Mouse (Mus musculus): ENCODE data around the gene Tfdp1. TPM values are rescaled to one million over a fixed set of nuclear protein-coding genes. Genes with fewer than 3 reads are reported as not detected.

Tfdp1 gene
- polyA plus RNA-seq, 1 experiment, result 175 TPM

- H3K27ac ChIP-seq (ENCODE audit: insufficient read depth, low read length), result no peak overlapping the region
- peaks cover 27% of the 10 kb centered on the region for H3K36me3 ChIP-seq (ENCODE audit: control insufficient read depth, insufficient read depth, low read length, poor library complexity, severe bottlenecking)
- no peak for TF ChIP-seq CTCF (IDR thresholded peaks at IDR 0.05; ENCODE audit: low read depth, low read length)
- no peak for TF ChIP-seq POLR2A (IDR thresholded peaks at IDR 0.05; ENCODE audit: insufficient read depth, low read length)
- TF ChIP-seq EP300 (IDR thresholded peaks at IDR 0.05; ENCODE audit: insufficient read depth, low read depth, low read length), result no peak
- H3K9me3 ChIP-seq (replicated peaks; ENCODE audit: control insufficient read depth, insufficient read depth, low read length, poor library complexity, severe bottlenecking), result no peaks in the 10 kb centered on the region
- H3K4me3 ChIP-seq (ENCODE audit: low read depth, low read length), result no peak overlapping the region
- H3K4me1 ChIP-seq (ENCODE audit: control insufficient read depth, insufficient read depth, low read length), result no peaks in the 10 kb centered on the region
- no peaks in the 10 kb centered on the region for H3K27me3 ChIP-seq (ENCODE audit: control insufficient read depth, insufficient read depth, low read length, poor library complexity, severe bottlenecking)
- H3K9ac ChIP-seq (ENCODE audit: low read depth, poor library complexity, severe bottlenecking), result no peak overlapping the region
Observed at GRCm38 (mm10) chr8:13381630-13382029, 43.1 kb downstream of the Tfdp1 start.

DNA sequence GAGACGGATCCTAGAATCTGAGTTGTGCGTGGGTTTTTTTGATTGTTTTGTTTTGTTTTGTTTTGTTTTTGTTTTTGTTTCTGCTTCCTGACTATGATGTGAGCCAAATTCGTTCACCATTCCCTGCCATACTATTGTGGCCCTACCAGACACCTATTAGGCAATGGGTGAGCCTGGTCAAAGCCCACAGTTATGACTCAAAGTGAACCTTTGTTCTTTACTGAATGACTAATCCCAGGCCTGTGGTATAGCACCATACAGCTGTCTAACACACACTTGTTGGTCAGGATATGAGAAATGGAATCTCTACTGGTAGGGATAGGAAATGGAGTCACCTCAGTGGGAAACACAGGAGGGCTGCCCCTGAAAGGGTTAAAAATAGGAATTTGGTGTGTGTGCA, 44.0 kb downstream of the Tfdp1 start:
- no peak overlapping the region for H3K4me3 ChIP-seq (ENCODE audit: low read depth, low read length)
- TF ChIP-seq POLR2A (IDR thresholded peaks at IDR 0.05; ENCODE audit: insufficient read depth, low read length), result no peak
- TF ChIP-seq EP300 (IDR thresholded peaks at IDR 0.05; ENCODE audit: insufficient read depth, low read depth, low read length), result no peak
- no peak for TF ChIP-seq CTCF (IDR thresholded peaks at IDR 0.05; ENCODE audit: low read depth, low read length)
- no peaks in the 10 kb centered on the region for H3K27me3 ChIP-seq (ENCODE audit: control insufficient read depth, insufficient read depth, low read length, poor library complexity, severe bottlenecking)
- no peaks in the 10 kb centered on the region for H3K4me1 ChIP-seq (ENCODE audit: control insufficient read depth, insufficient read depth, low read length)
- no peaks in the 10 kb centered on the region for H3K9me3 ChIP-seq (replicated peaks; ENCODE audit: control insufficient read depth, insufficient read depth, low read length, poor library complexity, severe bottlenecking)
- no peak overlapping the region for H3K27ac ChIP-seq (ENCODE audit: insufficient read depth, low read length)
- H3K9ac ChIP-seq (ENCODE audit: low read depth, poor library complexity, severe bottlenecking), result no peak overlapping the region
- peaks cover 19% of the 10 kb centered on the region for H3K36me3 ChIP-seq (ENCODE audit: control insufficient read depth, insufficient read depth, low read length, poor library complexity, severe bottlenecking)

DNA sequence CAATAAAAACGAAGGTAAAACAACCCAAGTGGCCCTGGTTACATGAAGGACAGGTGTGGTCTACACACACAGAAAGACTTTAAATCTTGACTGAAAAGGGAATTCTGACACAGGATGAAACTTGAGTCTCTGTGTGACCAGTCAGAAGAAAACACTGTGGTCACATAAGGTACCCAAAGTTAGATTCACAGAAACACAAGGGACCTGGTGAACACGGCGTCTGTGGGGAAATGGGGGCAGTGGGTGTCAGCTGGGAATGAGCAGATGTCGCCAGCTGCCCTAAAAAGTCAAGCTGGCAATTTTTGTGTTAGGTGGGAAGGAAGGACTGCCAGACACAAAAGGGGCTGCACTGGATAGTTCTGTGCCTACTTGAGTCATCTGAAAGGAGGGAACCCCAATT, 44.4 kb downstream of the Tfdp1 start:
- Histone ChIP-seq H3K9me3 (replicated peaks; ENCODE audit: control insufficient read depth, insufficient read depth, low read length, poor library complexity, severe bottlenecking) (no peaks in the 10 kb centered on the region), H3K4me3 (ENCODE audit: low read depth, low read length) (no peak overlapping the region), H3K36me3 (ENCODE audit: control insufficient read depth, insufficient read depth, low read length, poor library complexity, severe bottlenecking) (peaks cover 19% of the 10 kb centered on the region), H3K27ac (ENCODE audit: insufficient read depth, low read length) (no peak overlapping the region), H3K4me1 (ENCODE audit: control insufficient read depth, insufficient read depth, low read length) (no peaks in the 10 kb centered on the region), H3K27me3 (ENCODE audit: control insufficient read depth, insufficient read depth, low read length, poor library complexity, severe bottlenecking) (no peaks in the 10 kb centered on the region), H3K9ac (ENCODE audit: low read depth, poor library complexity, severe bottlenecking) (no peak overlapping the region)
- TF ChIP-seq CTCF (IDR thresholded peaks at IDR 0.05; ENCODE audit: low read depth, low read length) (no peak), EP300 (IDR thresholded peaks at IDR 0.05; ENCODE audit: insufficient read depth, low read depth, low read length) (no peak), POLR2A (IDR thresholded peaks at IDR 0.05; ENCODE audit: insufficient read depth, low read length) (no peak)

DNA sequence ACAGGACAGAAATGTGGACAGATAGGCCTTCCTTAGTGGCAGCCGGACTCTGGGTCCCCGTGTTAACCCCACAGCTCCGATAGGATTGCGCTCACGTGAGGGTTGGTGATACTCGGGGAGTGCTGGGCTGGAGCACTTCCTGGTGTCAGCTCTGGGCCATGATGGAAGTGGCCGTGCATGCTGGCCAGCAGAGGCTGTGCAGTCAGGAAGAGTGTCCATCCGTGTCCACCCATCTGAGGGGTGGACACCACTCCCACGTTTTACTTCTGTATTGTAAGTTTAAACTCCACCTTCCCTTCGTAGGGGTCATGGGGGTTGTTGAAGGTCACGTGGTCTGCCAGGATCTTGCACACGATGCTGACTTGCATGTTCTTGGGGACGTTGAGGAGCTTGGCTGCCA, 47.8 kb downstream of the Tfdp1 start:
- H3K27me3 ChIP-seq (ENCODE audit: control insufficient read depth, insufficient read depth, low read length, poor library complexity, severe bottlenecking), result no peaks in the 10 kb centered on the region
- no peaks in the 10 kb centered on the region for H3K36me3 ChIP-seq (ENCODE audit: control insufficient read depth, insufficient read depth, low read length, poor library complexity, severe bottlenecking)
- no peak overlapping the region for H3K27ac ChIP-seq (ENCODE audit: insufficient read depth, low read length)
- no peak overlapping the region for H3K9ac ChIP-seq (ENCODE audit: low read depth, poor library complexity, severe bottlenecking)
- no peaks in the 10 kb centered on the region for H3K4me1 ChIP-seq (ENCODE audit: control insufficient read depth, insufficient read depth, low read length)
- H3K9me3 ChIP-seq (replicated peaks; ENCODE audit: control insufficient read depth, insufficient read depth, low read length, poor library complexity, severe bottlenecking), result no peaks in the 10 kb centered on the region
- TF ChIP-seq EP300 (IDR thresholded peaks at IDR 0.05; ENCODE audit: insufficient read depth, low read depth, low read length) (no peak), POLR2A (IDR thresholded peaks at IDR 0.05; ENCODE audit: insufficient read depth, low read length) (no peak), CTCF (IDR thresholded peaks at IDR 0.05; ENCODE audit: low read depth, low read length) (no peak)
- no peak overlapping the region for H3K4me3 ChIP-seq (ENCODE audit: low read depth, low read length)

DNA sequence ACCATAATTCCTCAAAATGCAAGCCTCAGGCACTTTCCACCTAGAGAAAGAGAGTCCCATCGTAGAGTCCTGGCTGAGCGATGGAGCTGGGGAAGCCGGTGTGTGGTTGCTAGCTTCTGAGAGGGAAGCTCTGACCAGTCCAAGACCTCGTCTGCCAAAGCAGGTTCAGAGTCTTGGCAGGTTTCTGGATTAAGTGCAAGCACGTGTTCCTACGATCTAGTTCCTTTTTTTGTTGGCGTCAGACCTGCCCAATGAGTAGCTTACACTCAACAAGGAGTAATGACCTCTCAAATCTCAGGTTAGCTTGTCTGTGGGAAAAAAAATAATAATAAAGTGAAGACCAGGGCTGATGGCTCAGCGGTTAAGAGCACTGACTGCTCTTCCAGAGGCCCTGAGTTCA, 49.2 kb downstream of the Tfdp1 start:
- no peak overlapping the region for H3K27ac ChIP-seq (ENCODE audit: insufficient read depth, low read length)
- no peak overlapping the region for H3K9ac ChIP-seq (ENCODE audit: low read depth, poor library complexity, severe bottlenecking)
- no peaks in the 10 kb centered on the region for H3K9me3 ChIP-seq (replicated peaks; ENCODE audit: control insufficient read depth, insufficient read depth, low read length, poor library complexity, severe bottlenecking)
- no peak for TF ChIP-seq CTCF (IDR thresholded peaks at IDR 0.05; ENCODE audit: low read depth, low read length)
- no peak for TF ChIP-seq EP300 (IDR thresholded peaks at IDR 0.05; ENCODE audit: insufficient read depth, low read depth, low read length)
- TF ChIP-seq POLR2A (IDR thresholded peaks at IDR 0.05; ENCODE audit: insufficient read depth, low read length), result no peak
- H3K4me3 ChIP-seq (ENCODE audit: low read depth, low read length), result no peak overlapping the region
- H3K4me1 ChIP-seq (ENCODE audit: control insufficient read depth, insufficient read depth, low read length), result no peaks in the 10 kb centered on the region
- no peaks in the 10 kb centered on the region for H3K36me3 ChIP-seq (ENCODE audit: control insufficient read depth, insufficient read depth, low read length, poor library complexity, severe bottlenecking)
- no peaks in the 10 kb centered on the region for H3K27me3 ChIP-seq (ENCODE audit: control insufficient read depth, insufficient read depth, low read length, poor library complexity, severe bottlenecking)

- no peak for TF ChIP-seq POLR2A (IDR thresholded peaks at IDR 0.05; ENCODE audit: insufficient read depth, low read length)
- TF ChIP-seq CTCF (IDR thresholded peaks at IDR 0.05; ENCODE audit: low read depth, low read length), result no peak
- no peak for TF ChIP-seq EP300 (IDR thresholded peaks at IDR 0.05; ENCODE audit: insufficient read depth, low read depth, low read length)
- H3K9me3 ChIP-seq (replicated peaks; ENCODE audit: control insufficient read depth, insufficient read depth, low read length, poor library complexity, severe bottlenecking), result no peaks in the 10 kb centered on the region
- H3K4me3 ChIP-seq (ENCODE audit: low read depth, low read length), result no peak overlapping the region
- H3K27ac ChIP-seq (ENCODE audit: insufficient read depth, low read length), result no peak overlapping the region
- H3K9ac ChIP-seq (ENCODE audit: low read depth, poor library complexity, severe bottlenecking), result no peak overlapping the region
- no peaks in the 10 kb centered on the region for H3K4me1 ChIP-seq (ENCODE audit: control insufficient read depth, insufficient read depth, low read length)
- no peaks in the 10 kb centered on the region for H3K36me3 ChIP-seq (ENCODE audit: control insufficient read depth, insufficient read depth, low read length, poor library complexity, severe bottlenecking)
- no peaks in the 10 kb centered on the region for H3K27me3 ChIP-seq (ENCODE audit: control insufficient read depth, insufficient read depth, low read length, poor library complexity, severe bottlenecking)
Observed at GRCm38 (mm10) chr8:13388744-13389143, 50.2 kb downstream of the Tfdp1 start.

All from ES-Bruce4 (cell line).